Mouse (Mus musculus): ENCODE results near the gene Tcf7l2.

Tcf7l2 gene

DNA sequence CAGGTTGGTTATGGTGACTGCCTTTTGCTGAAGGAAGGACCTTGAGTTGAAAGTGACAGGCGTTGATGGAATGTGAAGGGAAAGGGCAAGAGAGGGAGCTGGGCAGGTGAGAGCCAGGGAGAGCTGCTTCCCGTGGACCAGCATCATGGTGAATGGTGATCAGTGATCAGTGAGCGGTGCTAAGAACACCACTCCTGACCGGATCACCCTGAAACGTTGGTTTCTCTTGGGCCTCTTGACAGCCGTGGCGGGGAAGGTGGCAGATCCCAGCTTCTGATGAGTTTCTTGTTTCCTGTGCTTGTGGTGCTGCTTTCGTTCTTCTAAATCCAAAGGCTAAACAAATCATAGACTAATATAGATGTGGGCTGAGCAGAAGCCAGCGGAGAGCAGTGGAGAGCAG lies 13.8 kb downstream of the Tcf7l2 start:
- in situ Hi-C loops (cut with MboI, MseI): no loop called here

DNA sequence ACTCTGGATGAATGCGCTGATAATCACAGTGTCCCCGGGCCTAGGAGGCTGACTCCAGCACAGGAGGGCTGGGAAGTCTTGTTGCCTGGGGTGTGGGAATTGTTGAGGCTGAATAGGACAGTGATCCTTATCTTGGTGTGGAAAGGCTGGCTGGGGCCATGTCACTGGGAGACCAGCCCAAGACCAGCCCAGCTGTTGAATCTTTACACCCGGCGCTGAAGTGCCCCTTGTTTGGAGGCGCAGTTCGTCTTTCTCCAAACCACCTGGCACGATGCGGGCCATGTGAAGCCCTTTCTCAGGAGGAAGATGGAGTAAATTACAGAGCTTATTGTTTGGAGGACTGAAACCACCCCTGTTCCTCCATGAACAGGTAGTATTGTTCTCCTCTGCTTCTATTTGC lies 15.1 kb downstream of the Tcf7l2 start:
- in situ Hi-C loops (cut with MboI, MseI): no loop called here

DNA sequence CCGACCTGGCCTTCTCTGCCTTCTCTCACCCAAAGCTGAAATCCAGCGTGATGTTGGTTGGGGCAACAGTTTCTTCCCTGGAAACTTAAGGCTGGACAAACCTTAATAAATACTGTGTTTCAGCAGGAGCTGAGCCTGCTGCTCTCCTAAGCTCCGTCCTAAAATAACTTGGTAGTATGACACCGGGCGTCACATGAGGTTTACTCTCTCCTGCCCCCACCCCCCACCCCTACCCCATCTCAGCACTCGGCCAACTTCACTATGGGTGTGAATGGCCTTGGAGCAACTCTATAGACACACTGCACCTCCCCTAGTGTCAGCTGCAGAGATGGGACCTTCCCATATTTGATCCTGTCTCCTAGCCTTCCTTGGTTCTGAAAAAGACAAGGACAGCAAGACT lies 15.8 kb downstream of the Tcf7l2 start:
- in situ Hi-C loops (cut with MboI, MseI): no loop called here

- in situ Hi-C loops (cut with MboI, MseI): no loop called here
These were observed 16.5 kb downstream of the Tcf7l2 start for GRCm38 (mm10) chr19:55758158-55758557.

- in situ Hi-C loops (cut with MboI, MseI): no loop called here
These were observed 17.4 kb downstream of the Tcf7l2 start for GRCm38 (mm10) chr19:55759006-55759405.

GRCm38 (mm10) chr19:55761086-55761485 lies 19.5 kb downstream of the Tcf7l2 start:
- in situ Hi-C loops (cut with MboI, MseI): no loop called here

- in situ Hi-C loops (cut with MboI, MseI): no loop called here
These were observed 20.6 kb downstream of the Tcf7l2 start for GRCm38 (mm10) chr19:55762187-55762586.

DNA sequence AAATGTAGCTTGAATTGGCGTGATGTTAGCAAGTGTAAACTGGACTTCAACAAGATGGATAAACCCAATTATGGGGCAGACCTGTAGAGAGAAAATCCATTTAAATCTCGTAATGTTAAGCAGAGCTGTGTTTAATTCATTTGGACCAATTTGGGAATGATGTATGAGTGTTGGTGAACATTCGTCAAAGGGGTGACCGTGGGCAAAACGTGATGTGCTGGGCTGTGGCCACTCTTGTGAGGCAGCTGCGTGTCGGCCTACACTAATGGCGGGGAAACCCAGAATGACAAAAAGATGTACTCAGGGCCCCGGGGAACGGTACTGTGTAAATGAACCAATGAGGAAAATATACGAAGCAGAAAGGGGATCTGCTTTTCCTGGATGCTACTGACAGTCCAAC lies 24.2 kb downstream of the Tcf7l2 start:
- in situ Hi-C loops (cut with MboI, MseI): no loop called here

DNA sequence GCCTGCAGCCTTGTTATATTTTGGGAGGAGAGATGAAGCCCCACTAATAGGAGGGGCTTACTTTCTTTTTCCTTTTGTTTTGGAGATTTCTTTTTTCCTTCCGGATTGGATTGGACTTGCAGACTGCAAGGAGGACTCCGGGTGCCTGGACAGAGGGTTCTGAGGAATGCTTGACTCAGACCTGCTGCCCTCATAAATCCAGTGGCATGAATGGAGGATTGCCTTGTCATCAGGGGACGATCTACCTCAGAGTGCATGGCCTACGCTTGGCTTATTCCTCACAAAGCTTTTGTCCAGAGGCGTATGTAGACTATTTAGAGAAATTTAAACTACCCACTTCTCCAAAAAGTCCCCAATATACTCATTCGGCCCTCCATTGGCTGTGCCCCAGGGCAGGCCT lies 25.5 kb downstream of the Tcf7l2 start:
- in situ Hi-C loops (cut with MboI, MseI): no loop called here

DNA sequence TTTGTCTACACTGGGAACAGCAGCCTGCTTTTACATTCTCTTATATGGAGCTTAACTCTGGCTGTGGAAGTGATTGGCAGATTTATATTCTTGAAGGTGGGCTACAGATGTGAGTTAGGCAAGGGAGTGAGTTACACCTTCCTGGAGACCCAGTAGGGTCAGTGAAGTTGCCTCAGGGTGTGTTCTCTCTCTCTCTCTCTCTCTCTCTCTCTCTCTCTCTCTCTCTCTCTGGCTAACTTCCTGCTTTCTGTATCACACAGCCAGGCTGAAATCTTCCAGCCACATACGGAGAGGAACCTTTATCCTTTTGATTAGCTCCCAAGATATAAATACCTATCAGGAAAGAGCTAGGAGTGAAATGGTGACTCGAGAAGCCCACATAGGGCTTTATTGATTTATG lies 26.0 kb downstream of the Tcf7l2 start:
- in situ Hi-C loops (cut with MboI, MseI): no loop called here

DNA sequence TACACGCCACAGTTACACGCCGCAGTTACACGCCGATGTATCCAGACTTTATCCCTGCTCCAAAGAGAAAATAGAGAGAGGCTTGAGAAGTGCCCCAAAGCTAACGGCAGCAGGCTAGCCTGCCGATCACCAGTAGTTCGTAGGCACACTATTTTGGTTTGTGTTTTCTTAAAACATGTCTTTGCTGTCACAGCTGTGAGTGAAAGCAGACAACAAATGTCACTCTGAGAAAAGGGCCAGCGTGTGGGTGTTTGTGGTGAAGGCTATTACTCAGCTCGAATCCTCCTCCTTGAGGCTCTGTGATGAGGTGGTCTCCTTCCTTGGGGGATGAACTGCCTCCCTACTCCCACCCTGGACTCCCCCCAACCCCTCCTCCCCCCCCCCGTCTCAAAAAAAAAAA lies 26.6 kb downstream of the Tcf7l2 start:
- in situ Hi-C loops (cut with MboI, MseI): no loop called here

DNA sequence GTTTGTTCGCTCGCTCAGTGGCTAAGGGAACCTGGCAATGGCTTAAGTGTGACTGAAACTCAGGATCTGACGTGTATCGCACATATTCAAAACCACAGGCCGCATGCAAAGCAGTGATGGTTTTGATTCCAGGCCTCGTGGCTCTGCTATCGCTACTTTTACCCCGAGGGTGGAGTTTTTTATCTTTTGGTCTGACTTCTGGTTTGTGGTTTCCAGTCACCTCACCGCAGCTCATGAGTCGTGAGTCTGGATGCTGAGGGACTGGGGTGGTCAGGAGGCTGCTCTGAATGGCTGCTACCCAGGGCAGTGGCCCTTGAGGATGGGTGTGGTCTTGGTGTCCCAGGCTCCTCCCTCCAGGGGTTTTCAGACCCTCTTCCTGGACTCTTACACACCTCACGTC lies 27.3 kb downstream of the Tcf7l2 start:
- in situ Hi-C loops (cut with MboI, MseI): no loop called here

DNA sequence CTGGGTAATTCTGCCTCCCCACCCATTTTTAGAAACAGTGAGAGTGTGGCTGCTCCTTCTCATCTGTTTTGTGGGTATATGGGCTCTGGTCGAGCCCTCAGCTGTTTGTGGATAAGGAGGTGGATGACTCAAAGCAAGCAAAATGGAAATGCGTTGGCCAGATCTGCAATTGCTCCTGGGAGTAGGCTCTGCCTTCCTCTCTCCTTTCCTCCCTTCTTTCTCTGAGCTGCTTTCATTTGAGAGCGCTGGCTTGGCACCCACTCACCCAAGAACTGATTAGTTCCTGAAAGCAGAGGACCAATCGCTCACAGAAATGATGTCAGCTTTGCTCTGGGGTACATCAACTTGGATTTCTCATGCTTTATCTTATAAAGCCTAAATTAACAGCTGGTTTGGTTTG lies 32.7 kb downstream of the Tcf7l2 start:
- in situ Hi-C loops (cut with MboI, MseI): no loop called here

DNA sequence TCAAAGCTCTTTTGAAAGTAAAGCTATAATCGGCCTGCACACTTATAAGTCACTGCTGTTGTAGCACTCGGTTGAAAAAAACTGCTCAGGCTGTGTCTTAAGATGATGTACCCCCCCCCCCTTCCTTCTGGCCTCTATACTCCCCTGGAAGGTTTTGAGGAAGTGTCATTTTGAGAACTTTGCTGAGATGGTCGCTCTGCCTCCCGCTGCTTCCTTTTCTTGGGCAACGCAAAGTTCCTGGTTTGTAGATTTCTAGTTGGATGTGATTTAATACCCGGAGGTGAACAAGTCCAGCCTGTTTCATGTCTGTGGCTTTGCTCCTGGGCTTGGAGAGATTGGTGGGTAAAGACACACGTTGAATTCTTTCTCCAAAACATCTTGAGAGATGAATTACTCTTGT lies 33.2 kb downstream of the Tcf7l2 start:
- in situ Hi-C loops (cut with MboI, MseI): no loop called here

- in situ Hi-C loops (cut with MboI, MseI): no loop called here
These were observed 38.3 kb downstream of the Tcf7l2 start for GRCm38 (mm10) chr19:55779871-55780270.

DNA sequence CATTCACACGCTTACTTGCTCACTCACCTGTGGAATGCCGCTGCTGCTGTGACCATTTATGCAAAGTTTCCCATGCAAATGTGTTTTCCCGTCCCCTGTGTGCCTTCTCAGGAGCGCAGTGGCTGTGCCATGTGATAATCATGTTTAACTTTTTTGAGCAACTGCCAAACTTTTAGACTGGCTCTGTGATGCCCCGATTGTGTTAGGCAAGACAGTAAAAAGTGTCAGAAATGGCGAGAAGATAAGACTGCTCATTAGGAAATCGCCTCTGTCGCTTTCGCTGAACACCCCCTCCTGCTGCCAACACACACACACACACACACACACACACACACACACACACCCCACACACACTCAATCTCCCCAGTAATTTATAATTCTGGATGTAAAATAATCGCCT lies 39.5 kb downstream of the Tcf7l2 start:
- in situ Hi-C loops (cut with MboI, MseI): no loop called here

GRCm38 (mm10) chr19:55781681-55782080 lies 40.1 kb downstream of the Tcf7l2 start:
- in situ Hi-C loops (cut with MboI, MseI): no loop called here

DNA sequence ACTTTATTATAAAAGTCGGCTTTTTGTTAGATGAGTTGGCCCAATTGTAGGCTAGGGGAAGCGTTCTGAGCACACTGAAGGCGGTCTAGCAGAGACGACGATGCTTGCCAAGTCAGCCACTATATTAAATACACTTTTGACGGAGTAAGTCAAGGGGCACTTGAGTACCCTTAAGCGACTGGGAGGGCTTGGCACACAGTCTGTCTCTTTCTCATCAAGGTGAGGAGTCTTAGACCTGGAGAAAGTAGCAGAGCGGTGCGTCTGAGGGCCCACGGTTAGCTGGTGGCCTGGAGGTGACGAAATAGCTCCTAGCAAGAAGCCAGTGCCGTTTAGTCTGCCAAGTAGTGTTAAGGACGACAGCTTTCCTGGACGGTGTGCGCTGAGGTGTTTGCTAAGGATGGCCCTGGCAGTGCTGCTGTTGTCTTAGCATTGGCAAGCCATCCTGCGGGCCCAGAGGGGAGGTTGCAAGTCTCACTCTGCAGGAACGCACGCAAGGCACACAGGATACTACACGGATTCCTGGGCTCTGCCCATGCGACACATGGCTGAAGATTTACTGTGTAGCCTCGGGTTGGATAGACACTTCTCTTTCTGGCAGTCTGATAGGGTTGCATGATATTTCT lies 43.3 kb downstream of the Tcf7l2 start:
- in situ Hi-C loops (cut with MboI, MseI): no loop called here

- in situ Hi-C loops (cut with MboI, MseI): no loop called here
These were observed 45.8 kb downstream of the Tcf7l2 start for GRCm38 (mm10) chr19:55787420-55787819.

GRCm38 (mm10) chr19:55788285-55788904 lies 46.8 kb downstream of the Tcf7l2 start:
- in situ Hi-C loops (cut with MboI, MseI): no loop called here

DNA sequence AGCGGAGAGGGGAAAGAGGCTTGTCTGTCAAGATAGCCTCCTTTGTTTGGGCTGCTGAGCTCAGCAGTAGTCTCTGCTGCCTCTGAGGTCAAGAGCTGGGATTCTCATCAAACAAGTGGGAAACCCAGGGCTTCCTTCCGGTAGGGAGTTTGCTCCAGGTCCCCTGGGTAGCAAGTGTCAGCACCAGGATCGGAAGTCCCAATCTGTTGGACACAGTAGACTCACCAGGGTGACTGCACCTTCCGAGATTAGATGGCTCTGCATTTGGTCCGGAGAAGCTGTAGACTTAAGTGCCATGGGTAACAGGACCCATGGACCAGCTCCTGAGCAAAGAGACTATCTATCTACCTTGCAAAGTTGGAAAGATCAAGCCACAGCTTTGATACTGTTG lies 47.3 kb downstream of the Tcf7l2 start:
- in situ Hi-C loops (cut with MboI, MseI): no loop called here

GRCm38 (mm10) chr19:55789838-55790237 lies 48.2 kb downstream of the Tcf7l2 start:
- in situ Hi-C loops (cut with MboI, MseI): no loop called here

DNA sequence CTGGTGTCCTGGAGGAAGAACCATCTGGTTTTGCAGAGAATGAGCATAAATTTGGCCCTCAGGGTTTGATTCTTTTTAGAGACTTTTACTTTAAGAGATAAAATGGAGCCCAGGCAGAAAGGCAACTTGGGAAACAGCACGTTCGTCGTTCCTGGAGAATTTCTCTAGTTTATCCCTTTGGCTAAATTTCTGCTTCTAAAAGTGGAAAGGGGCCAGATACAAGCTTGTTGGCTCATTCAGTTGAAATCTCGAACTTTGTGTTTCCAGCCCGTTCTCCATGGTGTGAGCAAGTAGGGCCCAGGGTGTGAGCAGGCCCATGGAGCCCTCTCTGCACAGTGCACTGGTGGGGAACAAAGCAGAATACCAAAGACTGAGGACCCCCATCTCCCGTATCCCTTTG lies 49.7 kb downstream of the Tcf7l2 start:
- in situ Hi-C loops (cut with MboI, MseI): no loop called here

- in situ Hi-C loops (cut with MboI, MseI): no loop called here
These were observed 50.3 kb downstream of the Tcf7l2 start for GRCm38 (mm10) chr19:55791886-55792285.
